Mouse (Mus musculus): Measurements from ENCODE around the gene Gm49450.
"Not testable (repeated sequence)": the region's sequence is repeated elsewhere in the genome, so short reads cannot be mapped to it uniquely, and the experiment has no call there.

The Gm49450 gene

GRCm38 (mm10) chr15:98923031-98923537 lies 30.3 kb downstream of the Gm49450 start:
- DNase-seq (ENCODE audit: low spot score in 2 of 2) = no peak

GRCm38 (mm10) chr15:98922581-98922980 lies 30.8 kb downstream of the Gm49450 start:
- DNase-seq (ENCODE audit: low spot score in 2 of 2) = no peak

- no peak for DNase-seq (ENCODE audit: low spot score in 2 of 2)
These were observed 31.8 kb downstream of the Gm49450 start for GRCm38 (mm10) chr15:98921510-98921909.

GRCm38 (mm10) chr15:98918499-98918895 lies 34.9 kb downstream of the Gm49450 start:
- DNase-seq (ENCODE audit: low spot score in 2 of 2) = not testable (repeated sequence)

GRCm38 (mm10) chr15:98917538-98918498 lies 35.5 kb downstream of the Gm49450 start, which contains the start of gene Lmbr1l:
Lmbr1l (minus strand) TSS chr15:98918231.
- DNase-seq (ENCODE audit: low spot score in 2 of 2) = peak; percentile 99

- no peak for DNase-seq (ENCODE audit: low spot score in 2 of 2)
These were observed 36.3 kb downstream of the Gm49450 start for GRCm38 (mm10) chr15:98917091-98917490.

- no peak for DNase-seq (ENCODE audit: low spot score in 2 of 2)
These were observed 37.3 kb downstream of the Gm49450 start for GRCm38 (mm10) chr15:98916016-98916415.

GRCm38 (mm10) chr15:98914903-98915302 lies 38.4 kb downstream of the Gm49450 start:
- no peak for DNase-seq (ENCODE audit: low spot score in 2 of 2)

GRCm38 (mm10) chr15:98904692-98905091 lies 48.7 kb downstream of the Gm49450 start:
- DNase-seq (ENCODE audit: low spot score in 2 of 2) = no peak

GRCm38 (mm10) chr15:98902600-98902999 lies 50.8 kb downstream of the Gm49450 start:
- DNase-seq (ENCODE audit: low spot score in 2 of 2) = no peak

- DNase-seq (ENCODE audit: low spot score in 2 of 2) = no peak
These were observed 51.8 kb downstream of the Gm49450 start for GRCm38 (mm10) chr15:98901530-98901929.

- DNase-seq (ENCODE audit: low spot score in 2 of 2) = no peak
These were observed 55.2 kb downstream of the Gm49450 start, which contains the start of gene Dhh for GRCm38 (mm10) chr15:98897928-98898800. Dhh (minus strand) TSS chr15:98898540.

GRCm38 (mm10) chr15:98897495-98897894 lies 55.9 kb downstream of the Gm49450 start:
- DNase-seq (ENCODE audit: low spot score in 2 of 2) = no peak

- no peak for DNase-seq (ENCODE audit: low spot score in 2 of 2)
These were observed 57.4 kb downstream of the Gm49450 start for GRCm38 (mm10) chr15:98895635-98896589.

- DNase-seq (ENCODE audit: low spot score in 2 of 2) = no peak
These were observed 58.4 kb downstream of the Gm49450 start for GRCm38 (mm10) chr15:98894746-98895634.

GRCm38 (mm10) chr15:98893940-98894745 lies 59.2 kb downstream of the Gm49450 start, which contains the start of gene Rhebl1:
Rhebl1 (minus strand) TSS chr15:98894540.
- no peak for DNase-seq (ENCODE audit: low spot score in 2 of 2)

- no peak for DNase-seq (ENCODE audit: low spot score in 2 of 2)
These were observed 60.3 kb downstream of the Gm49450 start for GRCm38 (mm10) chr15:98893036-98893435.

GRCm38 (mm10) chr15:98891907-98892606 lies 61.3 kb downstream of the Gm49450 start:
- DNase-seq (ENCODE audit: low spot score in 2 of 2) = peak in 1 of 2 experiments; percentile 59
